Mouse (Mus musculus) thymus, adult 2 months (tissue): ENCODE measurements around the gene Mcoln1.

ENCODE experiments used
- CTCF ChIP-seq: fragments of 200-500 bp; IDR thresholded peaks from 2 replicates; pipeline ENCODE4 v1.5.1; 2012; ENCODE audit warnings: mild to moderate bottlenecking, control low read depth, low read length, moderate library complexity, borderline replicate concordance; ENCODE audit not compliant: control insufficient read depth, poor library complexity, insufficient read depth; ENCODE audit errors: extremely low read depth
- POLR2A ChIP-seq: fragments of 200-500 bp; IDR thresholded peaks from 2 replicates; pipeline ENCODE4 v1.6.1; 2012; ENCODE audit warnings: mild to moderate bottlenecking, low read length, control low read depth, moderate library complexity; ENCODE audit not compliant: control insufficient read depth, poor library complexity, insufficient read depth; ENCODE audit errors: extremely low read depth

GRCm38 (mm10) chr8:3499751-3500150, 506 bp upstream of the Mcoln1 start:
- TF ChIP-seq CTCF (no peak), POLR2A (no peak)
